Mouse (Mus musculus) heart, adult 2 months (tissue): Measurements from ENCODE around the gene Zkscan2.
A peak's percentile ranks its signal among the peaks of the same experiment; 100 is the strongest.

Source experiments
- CTCF ChIP-seq: fragments of 200-600 bp; IDR thresholded peaks from 2 replicates; pipeline ENCODE4 v1.8.1; 2022; ENCODE audit warnings: antibody characterized with exemption, mild to moderate bottlenecking, moderate library complexity
- EP300 ChIP-seq: fragments of 200-500 bp; IDR thresholded peaks from 2 replicates; pipeline ENCODE4 v1.6.1; 2011; ENCODE audit warnings: low read depth, low read length, control low read depth; ENCODE audit not compliant: insufficient read depth
- POLR2A ChIP-seq: fragments of 200-500 bp; IDR thresholded peaks from 2 replicates; pipeline ENCODE4 v1.6.1; 2011; ENCODE audit warnings: mild to moderate bottlenecking, low read depth, low read length, control low read depth; ENCODE audit not compliant: insufficient read depth

GRCm38 (mm10) chr7:123462070-123462501, 38.2 kb downstream of the Zkscan2 start, which contains the start of gene Aqp8:
- peak; percentile 12; the same call in 1 of the 2 replicates for TF ChIP-seq CTCF
- TF ChIP-seq POLR2A = no peak
- no peak for TF ChIP-seq EP300
